Mouse (Mus musculus) hematopoietic stem cell, adult 5-6 weeks (primary cell): ENCODE data around the gene Ppp1r12a. TPM values are rescaled to one million over a fixed set of nuclear protein-coding genes. Genes with fewer than 3 reads are reported as not detected.

ENCODE experiments used
- ATAC-seq, 2 experiments: fragments of 125-278 bp in 1 of 2; replicated peaks in 1 of 2; 2 replicates each; pipeline ENCODE4 v1.8.0; 2016 to 2017; ENCODE audit warnings: inconsistent platforms in 2 of 2, mild to moderate bottlenecking in 2 of 2, moderate number of reproducible peaks in 2 of 2, low read depth in 1 of 2, moderate TSS enrichment in 1 of 2; ENCODE audit not compliant: low FRiP score in 2 of 2, poor library complexity in 2 of 2, severe bottlenecking in 2 of 2, insufficient read depth in 1 of 2, low TSS enrichment in 1 of 2
- total RNA-seq: library from RNA; stranded (forward); fragments of 172-1452, 232-1000 nt; gene quantifications from 2 replicates; pipeline ENCODE4 v1.2.3, GENCODE M21; 2017

Gene Ppp1r12a
- total RNA-seq, 1 experiment from 2014 or later, result 188 TPM

- no peak; a peak in 1 of 4 replicates for ATAC-seq
Observed at GRCm38 (mm10) chr10:108155042-108155686, 6.8 kb upstream of the Ppp1r12a start.

GRCm38 (mm10) chr10:108155687-108156067 is 6.3 kb upstream of the Ppp1r12a start:
- peak; percentile 61 to 71 for ATAC-seq

GRCm38 (mm10) chr10:108156128-108156527 is 5.9 kb upstream of the Ppp1r12a start:
- no peak for ATAC-seq

- no peak for ATAC-seq
Observed at GRCm38 (mm10) chr10:108159002-108159401, 3.0 kb upstream of the Ppp1r12a start.

GRCm38 (mm10) chr10:108162297-108163020 is 466 bp downstream of the Ppp1r12a start:
- peak in 1 of 2 experiments; percentile 39; a peak in 2 of 4 replicates for ATAC-seq

- peak in 1 of 2 experiments; percentile 5; a peak in 1 of 4 replicates for ATAC-seq
Observed at GRCm38 (mm10) chr10:108163021-108163410, 1.0 kb downstream of the Ppp1r12a start.

GRCm38 (mm10) chr10:108163451-108163850 is 1.5 kb downstream of the Ppp1r12a start:
- ATAC-seq, result no peak

- ATAC-seq, result peak; percentile 89 to 95
Observed at GRCm38 (mm10) chr10:108167823-108168222, 5.8 kb downstream of the Ppp1r12a start.

GRCm38 (mm10) chr10:108170818-108171217 is 8.8 kb downstream of the Ppp1r12a start:
- no peak for ATAC-seq

- no peak for ATAC-seq
Observed at GRCm38 (mm10) chr10:108171637-108172036, 9.6 kb downstream of the Ppp1r12a start.

- no peak for ATAC-seq
Observed at GRCm38 (mm10) chr10:108172817-108173563, 11.0 kb downstream of the Ppp1r12a start.

GRCm38 (mm10) chr10:108174107-108174506 is 12.1 kb downstream of the Ppp1r12a start:
- no peak for ATAC-seq

GRCm38 (mm10) chr10:108175885-108176284 is 13.9 kb downstream of the Ppp1r12a start:
- no peak for ATAC-seq

- ATAC-seq, result peak; percentile 50 to 61; a peak in 3 of 4 replicates
Observed at GRCm38 (mm10) chr10:108178285-108178848, 16.4 kb downstream of the Ppp1r12a start.

GRCm38 (mm10) chr10:108179404-108179803 is 17.4 kb downstream of the Ppp1r12a start:
- ATAC-seq, result no peak

- ATAC-seq, result no peak
Observed at GRCm38 (mm10) chr10:108180313-108180712, 18.3 kb downstream of the Ppp1r12a start.

- ATAC-seq, result no peak
Observed at GRCm38 (mm10) chr10:108181893-108182292, 19.9 kb downstream of the Ppp1r12a start.

GRCm38 (mm10) chr10:108182386-108182785 is 20.4 kb downstream of the Ppp1r12a start:
- ATAC-seq, result no peak
